Mouse (Mus musculus): ENCODE measurements around the gene Olfr902. TPM values are rescaled to one million over a fixed set of nuclear protein-coding genes. Genes with fewer than 3 reads are reported as not detected.

The Olfr902 gene
- not detected in 2 replicates for polyA plus RNA-seq (2012; rRNA removed)

GRCm38 (mm10) chr9:38447352-38447751 lies at the start of gene Olfr902:
Gene Olfr902, plus strand, starts transcription at chr9:38447652.

GRCm38 (mm10) chr9:38401398-38401797 lies 46.1 kb upstream of the Olfr902 start, which contains the start of gene Olfr147:
Gene Olfr147, plus strand, starts transcription at chr9:38401698.

GRCm38 (mm10) chr9:38429155-38429554 lies 18.3 kb upstream of the Olfr902 start, which contains the start of gene Olfr901:
Gene Olfr901, plus strand, starts transcription at chr9:38429455.

GRCm38 (mm10) chr9:38462844-38463243 lies 15.4 kb downstream of the Olfr902 start, which contains the start of gene Olfr904:
Gene Olfr904, plus strand, starts transcription at chr9:38463144.

GRCm38 (mm10) chr9:38470807-38471206 lies 23.4 kb downstream of the Olfr902 start, which contains the start of gene Olfr905:
Gene Olfr905, plus strand, starts transcription at chr9:38471107.

GRCm38 (mm10) chr9:38486785-38487184 lies 39.3 kb downstream of the Olfr902 start, which contains the start of gene Olfr906:
Gene Olfr906, plus strand, starts transcription at chr9:38487085.

GRCm38 (mm10) chr9:38495501-38495900 lies 48.0 kb downstream of the Olfr902 start, which contains the start of gene Olfr907:
Gene Olfr907, plus strand, starts transcription at chr9:38495801.

Other genes with a start within 250 kb of the Olfr902 start
- not detected in 2 replicates for gene Olfr893, start 239.3 kb upstream of the Olfr902 start, polyA plus RNA-seq (2012; rRNA removed)
- not detected in 2 replicates for gene Olfr894, start 229.6 kb upstream of the Olfr902 start, polyA plus RNA-seq (2012; rRNA removed)
- gene Olfr143, start 194.9 kb upstream of the Olfr902 start, polyA plus RNA-seq (2012; rRNA removed) = not detected in 2 replicates
- not detected in 2 replicates for gene Olfr895, start 179.8 kb upstream of the Olfr902 start, polyA plus RNA-seq (2012; rRNA removed)
- gene Olfr896-ps1, start 156.5 kb upstream of the Olfr902 start, polyA plus RNA-seq (2012; rRNA removed) = not detected in 2 replicates
- not detected in 2 replicates for gene Olfr25, start 118.6 kb upstream of the Olfr902 start, polyA plus RNA-seq (2012; rRNA removed)
- gene Olfr898, start 99.2 kb upstream of the Olfr902 start, polyA plus RNA-seq (2012; rRNA removed) = not detected in 2 replicates
- gene Olfr250, start 80.8 kb upstream of the Olfr902 start, polyA plus RNA-seq (2012; rRNA removed) = not detected in 2 replicates
- not detected in 2 replicates for gene Olfr251, start 70.6 kb upstream of the Olfr902 start, polyA plus RNA-seq (2012; rRNA removed)
- not detected in 2 replicates for gene Olfr147, start 46.0 kb upstream of the Olfr902 start, polyA plus RNA-seq (2012; rRNA removed)
- gene Olfr901, start 18.2 kb upstream of the Olfr902 start, polyA plus RNA-seq (2012; rRNA removed) = not detected in 2 replicates
- not detected in 2 replicates for gene Olfr904, start 15.5 kb downstream of the Olfr902 start, polyA plus RNA-seq (2012; rRNA removed)
- gene Olfr905, start 23.5 kb downstream of the Olfr902 start, polyA plus RNA-seq (2012; rRNA removed) = not detected in 2 replicates
- gene Olfr906, start 39.4 kb downstream of the Olfr902 start, polyA plus RNA-seq (2012; rRNA removed) = not detected in 2 replicates
- not detected in 2 replicates for gene Olfr907, start 48.1 kb downstream of the Olfr902 start, polyA plus RNA-seq (2012; rRNA removed)
- gene Olfr911-ps1, start 73.9 kb downstream of the Olfr902 start, polyA plus RNA-seq (2012; rRNA removed) = not detected in 2 replicates
- not detected in 2 replicates for gene Olfr910, start 90.2 kb downstream of the Olfr902 start, polyA plus RNA-seq (2012; rRNA removed)
- gene Olfr912, start 132.5 kb downstream of the Olfr902 start, polyA plus RNA-seq (2012; rRNA removed) = not detected in 2 replicates
- gene Olfr913, start 145.1 kb downstream of the Olfr902 start, polyA plus RNA-seq (2012; rRNA removed) = not detected in 2 replicates
- not detected in 2 replicates for gene Olfr914, start 157.4 kb downstream of the Olfr902 start, polyA plus RNA-seq (2012; rRNA removed)
- not detected in 2 replicates for gene Olfr916, start 212.2 kb downstream of the Olfr902 start, polyA plus RNA-seq (2012; rRNA removed)
- not detected in 2 replicates for gene Olfr917, start 218.2 kb downstream of the Olfr902 start, polyA plus RNA-seq (2012; rRNA removed)
- gene Olfr918, start 226.9 kb downstream of the Olfr902 start, polyA plus RNA-seq (2012; rRNA removed) = not detected in 2 replicates